Mouse (Mus musculus): ENCODE data around the gene Skor1. TPM values are rescaled to one million over a fixed set of nuclear protein-coding genes. Genes with fewer than 3 reads are reported as not detected.

The Skor1 gene
- polyA plus RNA-seq (2014; fragmentation: Nextera tagmentation; extraction: Ambion mirVana), result not detected in 2 replicates

GRCm38 (mm10) chr9:63148410-63149371, at the start of gene Skor1:
Gene Skor1 (minus strand): TSS chr9:63148961.
- H3K9ac ChIP-seq (ENCODE audit: low read depth, low read length), result no peak within 1 kb of the TSS
- H3K27ac ChIP-seq (ENCODE audit: low read depth, low read length), result no peak within 1 kb of the TSS
- H3K4me3 ChIP-seq (ENCODE audit: low read depth, low read length), result peak within 1 kb of the TSS; percentile 46
- under 1% methylated on average over 67 of the region's 108 CpGs for WGBS
- H3K9me3 ChIP-seq (ENCODE audit: control insufficient read depth, low read length), result no peaks in the 10 kb centered on the region
- no peak for DNase-seq (ENCODE audit: low spot score)
- no peaks in the 10 kb centered on the region for H3K36me3 ChIP-seq (ENCODE audit: control insufficient read depth, insufficient read depth, low read length)
- peak within 1 kb of the TSS; percentile 56 for H3K4me2 ChIP-seq
- H3K27me3 ChIP-seq (replicated peaks; ENCODE audit: control insufficient read depth, insufficient read depth, low read length), result peaks cover 100% of the 10 kb centered on the region
- H3K4me1 ChIP-seq (replicated peaks; ENCODE audit: control insufficient read depth, insufficient read depth, low read length), result peaks cover 9% of the 10 kb centered on the region; the same call in 1 of the 2 replicates
- no peak for ATAC-seq (replicated peaks; ENCODE audit: low FRiP score)

DNA sequence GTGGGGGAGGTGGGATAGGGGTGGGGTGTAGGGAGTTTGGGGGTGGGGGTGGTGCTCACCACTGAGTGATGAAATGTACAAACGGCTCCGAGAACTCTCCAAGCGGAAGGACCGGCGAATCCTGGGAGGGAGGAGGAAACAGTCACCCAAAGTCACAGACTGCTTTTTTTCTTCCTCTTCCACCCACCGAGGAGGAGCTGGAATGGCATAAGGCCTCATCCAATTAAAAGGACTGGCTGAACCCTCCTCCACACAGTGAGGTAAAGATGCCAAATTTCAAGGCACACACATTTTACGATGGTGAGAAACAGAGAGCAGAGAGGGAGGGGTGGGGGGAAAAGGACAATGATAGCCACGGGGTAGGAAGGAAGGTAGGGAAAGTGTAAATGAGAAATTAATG, 48.5 kb upstream of the Skor1 start:
- Histone ChIP-seq H3K4me3 (ENCODE audit: low read depth, low read length) (no peak overlapping the region), H3K9ac (ENCODE audit: low read depth, low read length) (no peak overlapping the region), H3K36me3 (ENCODE audit: control insufficient read depth, insufficient read depth, low read length) (no peaks in the 10 kb centered on the region), H3K27ac (ENCODE audit: low read depth, low read length) (no peak overlapping the region), H3K4me1 (replicated peaks; ENCODE audit: control insufficient read depth, insufficient read depth, low read length) (peaks cover 6% of the 10 kb centered on the region; the same call in 1 of the 2 replicates), H3K9me3 (ENCODE audit: control insufficient read depth, low read length) (peaks cover 3% of the 10 kb centered on the region; the same call in 1 of the 2 replicates), H3K4me2 (no peak overlapping the region), H3K27me3 (replicated peaks; ENCODE audit: control insufficient read depth, insufficient read depth, low read length) (no peaks in the 10 kb centered on the region)
- no peak for ATAC-seq (replicated peaks; ENCODE audit: low FRiP score)
- WGBS, result 28% methylated on average over 8 of the region's 8 CpGs
- no peak for DNase-seq (ENCODE audit: low spot score)

GRCm38 (mm10) chr9:63196114-63196682, 47.4 kb upstream of the Skor1 start:
- Histone ChIP-seq H3K9ac (ENCODE audit: low read depth, low read length) (no peak overlapping the region), H3K4me2 (no peak overlapping the region), H3K4me3 (ENCODE audit: low read depth, low read length) (no peak overlapping the region), H3K27ac (ENCODE audit: low read depth, low read length) (no peak overlapping the region), H3K9me3 (ENCODE audit: control insufficient read depth, low read length) (no peaks in the 10 kb centered on the region), H3K27me3 (replicated peaks; ENCODE audit: control insufficient read depth, insufficient read depth, low read length) (no peaks in the 10 kb centered on the region), H3K36me3 (ENCODE audit: control insufficient read depth, insufficient read depth, low read length) (no peaks in the 10 kb centered on the region), H3K4me1 (replicated peaks; ENCODE audit: control insufficient read depth, insufficient read depth, low read length) (peaks cover 6% of the 10 kb centered on the region; the same call in 1 of the 2 replicates)
- no peak for DNase-seq (ENCODE audit: low spot score)
- 71% methylated on average over 8 of the region's 8 CpGs for WGBS
- ATAC-seq (replicated peaks; ENCODE audit: low FRiP score), result no peak

GRCm38 (mm10) chr9:63195523-63195922, 46.8 kb upstream of the Skor1 start:
- H3K4me3 ChIP-seq (ENCODE audit: low read depth, low read length), result no peak overlapping the region
- no peak for ATAC-seq (replicated peaks; ENCODE audit: low FRiP score)
- no peak for DNase-seq (ENCODE audit: low spot score)
- peaks cover 6% of the 10 kb centered on the region; the same call in 1 of the 2 replicates for H3K4me1 ChIP-seq (replicated peaks; ENCODE audit: control insufficient read depth, insufficient read depth, low read length)
- H3K9me3 ChIP-seq (ENCODE audit: control insufficient read depth, low read length), result no peaks in the 10 kb centered on the region
- no peak overlapping the region for H3K9ac ChIP-seq (ENCODE audit: low read depth, low read length)
- no peak overlapping the region for H3K27ac ChIP-seq (ENCODE audit: low read depth, low read length)
- 71% methylated on average over 4 of the region's 4 CpGs for WGBS
- no peak overlapping the region for H3K4me2 ChIP-seq
- no peaks in the 10 kb centered on the region for H3K36me3 ChIP-seq (ENCODE audit: control insufficient read depth, insufficient read depth, low read length)
- no peaks in the 10 kb centered on the region for H3K27me3 ChIP-seq (replicated peaks; ENCODE audit: control insufficient read depth, insufficient read depth, low read length)

DNA sequence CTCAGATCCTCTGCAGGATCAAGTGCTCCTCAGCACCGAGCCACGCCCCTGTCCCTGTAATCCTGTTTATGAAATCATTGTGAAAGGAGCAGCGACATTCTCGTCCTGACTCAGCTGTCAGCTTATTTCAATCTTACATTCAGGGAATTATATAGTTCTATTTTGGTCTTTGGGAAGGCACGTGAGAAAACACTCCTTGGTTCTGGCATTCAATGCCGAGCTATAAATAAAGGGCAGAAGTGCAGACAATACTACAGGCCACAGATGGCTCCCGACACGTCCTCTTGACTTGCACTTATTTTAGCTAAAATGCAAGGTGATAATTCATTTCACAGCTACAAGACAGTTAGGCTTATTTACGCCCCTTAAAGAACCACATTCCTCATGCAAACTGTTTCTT, 46.0 kb upstream of the Skor1 start:
- Histone ChIP-seq H3K9ac (ENCODE audit: low read depth, low read length) (no peak overlapping the region), H3K27me3 (replicated peaks; ENCODE audit: control insufficient read depth, insufficient read depth, low read length) (no peaks in the 10 kb centered on the region), H3K27ac (ENCODE audit: low read depth, low read length) (no peak overlapping the region), H3K4me3 (ENCODE audit: low read depth, low read length) (no peak overlapping the region), H3K4me1 (replicated peaks; ENCODE audit: control insufficient read depth, insufficient read depth, low read length) (peaks cover 6% of the 10 kb centered on the region; the same call in 1 of the 2 replicates), H3K36me3 (ENCODE audit: control insufficient read depth, insufficient read depth, low read length) (no peaks in the 10 kb centered on the region), H3K9me3 (ENCODE audit: control insufficient read depth, low read length) (no peaks in the 10 kb centered on the region), H3K4me2 (no peak overlapping the region)
- DNase-seq (ENCODE audit: low spot score) (no peak), ATAC-seq (replicated peaks; ENCODE audit: low FRiP score) (no peak)
- 84% methylated on average over 9 of the region's 9 CpGs for WGBS

DNA sequence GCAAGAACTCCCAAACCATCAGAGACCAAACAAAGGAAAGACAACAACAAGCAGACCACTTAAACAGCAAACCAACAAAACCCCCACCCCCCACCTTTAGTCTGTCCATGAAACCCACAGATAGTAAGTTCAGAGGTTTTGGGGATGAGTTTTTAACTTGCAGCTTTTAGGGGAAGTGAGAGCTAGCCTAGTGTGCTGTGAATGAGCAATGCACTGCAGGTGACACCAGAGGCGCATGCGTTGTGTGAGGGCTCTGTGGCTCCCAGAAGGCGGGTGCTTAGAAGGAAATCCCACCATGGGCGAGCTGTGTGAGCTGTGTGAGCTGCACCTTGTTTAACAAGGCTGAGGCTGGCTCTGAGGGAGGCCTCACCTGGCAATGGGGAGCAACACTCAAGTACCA, 44.0 kb upstream of the Skor1 start:
- H3K9me3 ChIP-seq (ENCODE audit: control insufficient read depth, low read length), result no peaks in the 10 kb centered on the region
- H3K9ac ChIP-seq (ENCODE audit: low read depth, low read length), result no peak overlapping the region
- H3K4me1 ChIP-seq (replicated peaks; ENCODE audit: control insufficient read depth, insufficient read depth, low read length), result no peaks in the 10 kb centered on the region
- no peak overlapping the region for H3K27ac ChIP-seq (ENCODE audit: low read depth, low read length)
- WGBS, result 73% methylated on average over 4 of the region's 4 CpGs
- no peak overlapping the region for H3K4me2 ChIP-seq
- no peaks in the 10 kb centered on the region for H3K36me3 ChIP-seq (ENCODE audit: control insufficient read depth, insufficient read depth, low read length)
- H3K4me3 ChIP-seq (ENCODE audit: low read depth, low read length), result no peak overlapping the region
- no peak for ATAC-seq (replicated peaks; ENCODE audit: low FRiP score)
- no peak for DNase-seq (ENCODE audit: low spot score)
- H3K27me3 ChIP-seq (replicated peaks; ENCODE audit: control insufficient read depth, insufficient read depth, low read length), result no peaks in the 10 kb centered on the region

DNA sequence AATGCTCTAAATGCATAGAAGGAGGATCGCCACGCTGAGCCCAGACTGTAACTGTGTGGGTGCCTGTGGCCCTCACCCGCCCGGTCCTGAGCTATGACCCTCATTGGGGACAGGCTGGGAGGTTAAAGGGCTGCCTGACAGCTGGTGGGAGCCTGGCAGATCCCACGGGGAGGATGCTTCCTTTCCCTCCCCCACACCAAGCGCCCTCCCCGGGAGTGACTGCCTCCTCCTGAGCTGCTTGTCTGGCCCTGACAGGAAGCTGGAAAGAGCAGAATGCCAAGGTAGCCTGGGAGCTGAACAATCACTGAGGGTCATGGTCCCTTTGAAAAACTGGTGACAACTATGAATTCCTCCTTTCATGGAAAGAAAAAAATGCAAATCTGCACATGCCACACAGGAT, 38.5 kb upstream of the Skor1 start:
- no peak for ATAC-seq (replicated peaks; ENCODE audit: low FRiP score)
- H3K9ac ChIP-seq (ENCODE audit: low read depth, low read length), result no peak overlapping the region
- H3K4me2 ChIP-seq, result no peak overlapping the region
- no peak overlapping the region for H3K27ac ChIP-seq (ENCODE audit: low read depth, low read length)
- WGBS, result 32% methylated on average over 7 of the region's 7 CpGs
- H3K36me3 ChIP-seq (ENCODE audit: control insufficient read depth, insufficient read depth, low read length), result no peaks in the 10 kb centered on the region
- H3K27me3 ChIP-seq (replicated peaks; ENCODE audit: control insufficient read depth, insufficient read depth, low read length), result no peaks in the 10 kb centered on the region
- no peak overlapping the region for H3K4me3 ChIP-seq (ENCODE audit: low read depth, low read length)
- peaks cover 2% of the 10 kb centered on the region for H3K4me1 ChIP-seq (replicated peaks; ENCODE audit: control insufficient read depth, insufficient read depth, low read length)
- H3K9me3 ChIP-seq (ENCODE audit: control insufficient read depth, low read length), result no peaks in the 10 kb centered on the region
- no peak for DNase-seq (ENCODE audit: low spot score)

GRCm38 (mm10) chr9:63185249-63185648, 36.5 kb upstream of the Skor1 start:
- Histone ChIP-seq H3K27me3 (replicated peaks; ENCODE audit: control insufficient read depth, insufficient read depth, low read length) (no peaks in the 10 kb centered on the region), H3K9ac (ENCODE audit: low read depth, low read length) (no peak overlapping the region), H3K36me3 (ENCODE audit: control insufficient read depth, insufficient read depth, low read length) (no peaks in the 10 kb centered on the region), H3K27ac (ENCODE audit: low read depth, low read length) (no peak overlapping the region), H3K4me2 (no peak overlapping the region), H3K4me1 (replicated peaks; ENCODE audit: control insufficient read depth, insufficient read depth, low read length) (peaks cover 2% of the 10 kb centered on the region), H3K4me3 (ENCODE audit: low read depth, low read length) (no peak overlapping the region), H3K9me3 (ENCODE audit: control insufficient read depth, low read length) (no peaks in the 10 kb centered on the region)
- no peak for DNase-seq (ENCODE audit: low spot score)
- no peak for ATAC-seq (replicated peaks; ENCODE audit: low FRiP score)
- WGBS, result 82% methylated on average over 7 of the region's 7 CpGs

All from liver, embryonic 11.5 days (tissue).